Comparison of ENCODE assay signal across 8 mouse cellular contexts in the genomic region with DNA sequence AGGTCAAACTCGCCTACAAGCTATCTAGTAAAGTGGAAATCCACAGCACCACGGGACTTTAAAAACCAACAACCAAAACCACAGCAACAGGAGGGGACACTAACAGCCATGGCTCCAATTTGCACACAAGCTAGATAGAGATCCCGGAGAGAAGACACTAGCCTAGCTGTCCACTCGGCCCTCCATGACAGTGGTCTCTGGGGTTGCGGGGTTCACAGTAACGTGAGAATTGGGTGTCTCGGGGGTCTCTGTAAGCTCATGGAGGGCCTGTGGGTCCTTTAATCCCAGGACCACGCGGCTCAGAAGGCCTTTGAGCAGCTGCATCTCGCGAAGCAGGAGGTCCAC. TPM values are rescaled to one million over a fixed set of nuclear protein-coding genes. Genes with fewer than 3 reads are reported as not detected.
DNase-seq lines count a peak whose midpoint lies in the region; ATAC-seq and TF ChIP-seq lines count a peak whose summit lies in the region.

No protein-coding gene starts in this region.

- no peak for TF ChIP-seq EP300 in stomach, postnatal 0 days (optimal IDR thresholded peaks at IDR 0.05)

- no peaks in the 10 kb centered on the region for H3K36me3 ChIP-seq in liver, embryonic 12.5 days
- no peaks in the 10 kb centered on the region for H3K36me3 ChIP-seq in stomach, postnatal 0 days (ENCODE audit: control insufficient read depth, insufficient read depth, low read length)

- no peak for ATAC-seq in liver, embryonic 12.5 days
- no peak for ATAC-seq in stomach, postnatal 0 days (ENCODE audit: low FRiP score, low TSS enrichment)

- peak; percentile 8 for DNase-seq in embryo, embryonic 10 days (ENCODE audit: low spot score)
- DNase-seq in embryo, embryonic 10.5 days (ENCODE audit: low spot score) = no peak
- peak; percentile 8 for DNase-seq in right cerebral cortex, postnatal 25 days
- no peak for DNase-seq in right cerebral cortex, postnatal 10 days (ENCODE audit: low spot score in 2 of 2)
- DNase-seq in stomach, postnatal 0 days (ENCODE audit: low spot score) = no peak
- no peak for DNase-seq in natural killer cell, adult 2 months (ENCODE audit: low spot score in 2 of 2)
- no peak for DNase-seq in kidney, adult 8-10 months

- H3K4me2 ChIP-seq in liver, embryonic 12.5 days = peak overlapping the region; percentile 67
- H3K4me2 ChIP-seq in stomach, postnatal 0 days (replicated peaks; ENCODE audit: low read depth) = peak overlapping the region; percentile 67

- H3K27me3 ChIP-seq in liver, embryonic 12.5 days (replicated peaks) = peaks cover 85% of the 10 kb centered on the region
- peaks cover 5% of the 10 kb centered on the region; the same call in 1 of the 2 replicates for H3K27me3 ChIP-seq in stomach, postnatal 0 days (ENCODE audit: control insufficient read depth, insufficient read depth, low read length)

- no peak overlapping the region for H3K9ac ChIP-seq in liver, embryonic 12.5 days
- H3K9ac ChIP-seq in stomach, postnatal 0 days (ENCODE audit: low read length) = no peak overlapping the region

- peak overlapping the region; percentile 46 for H3K4me3 ChIP-seq in liver, embryonic 12.5 days
- H3K4me3 ChIP-seq in stomach, postnatal 0 days (ENCODE audit: low read depth, low read length) = peak overlapping the region; percentile 39

- no peak overlapping the region for H3K27ac ChIP-seq in liver, embryonic 12.5 days
- no peak overlapping the region for H3K27ac ChIP-seq in stomach, postnatal 0 days (replicated peaks)

- no peak for TF ChIP-seq CTCF in stomach, postnatal 0 days (IDR thresholded peaks at IDR 0.05; ENCODE audit: low read depth)

- H3K9me3 ChIP-seq in liver, embryonic 12.5 days (replicated peaks) = no peaks in the 10 kb centered on the region
- no peaks in the 10 kb centered on the region for H3K9me3 ChIP-seq in stomach, postnatal 0 days (ENCODE audit: control insufficient read depth, low read length)

- WGBS in liver, embryonic 12.5 days (ENCODE audit: insufficient replicate concordance) = 30% methylated on average over 11 of the region's 11 CpGs
- WGBS in stomach, postnatal 0 days = 26% methylated on average over 11 of the region's 11 CpGs

- peaks cover 16% of the 10 kb centered on the region for H3K4me1 ChIP-seq in liver, embryonic 12.5 days
- 0 out of 2 replicates have a peak, but pooled peaks cover 3% of the 10 kb centered on the region for H3K4me1 ChIP-seq in stomach, postnatal 0 days (replicated peaks; ENCODE audit: control insufficient read depth, insufficient read depth)

RNA-seq across cellular contexts. Expression of gene Fcrlb, which starts 5.7 kb away (rescaled TPM):
- 0.10 and 0.13 TPM in 2 replicates for polyA plus RNA-seq in liver, embryonic 12.5 days (2016; fragmentation: Nextera tagmentation; extraction: Ambion mirVana)
- polyA plus RNA-seq in stomach, postnatal 0 days (2015; fragmentation: Nextera tagmentation; extraction: Ambion mirVana) = 0.10 and 0.12 TPM in 2 replicates

RNA-seq across cellular contexts. Expression of gene Fcrla, which starts 20.3 kb away (rescaled TPM):
- 0.21 and 0.23 TPM in 2 replicates for polyA plus RNA-seq in liver, embryonic 12.5 days (2016; fragmentation: Nextera tagmentation; extraction: Ambion mirVana)
- 0.29 and 0.38 TPM in 2 replicates for polyA plus RNA-seq in stomach, postnatal 0 days (2015; fragmentation: Nextera tagmentation; extraction: Ambion mirVana)

RNA-seq across cellular contexts. Expression of gene Dusp12, which starts 21.7 kb away (rescaled TPM):
- 25.7 and 27.3 TPM in 2 replicates for polyA plus RNA-seq in liver, embryonic 12.5 days (2016; fragmentation: Nextera tagmentation; extraction: Ambion mirVana)
- polyA plus RNA-seq in stomach, postnatal 0 days (2015; fragmentation: Nextera tagmentation; extraction: Ambion mirVana) = 23.8 and 23.9 TPM in 2 replicates

RNA-seq across cellular contexts. Expression of gene Gm26620, which starts 22.2 kb away (rescaled TPM):
- polyA plus RNA-seq in liver, embryonic 12.5 days (2016; fragmentation: Nextera tagmentation; extraction: Ambion mirVana) = 0.46 and 0.50 TPM in 2 replicates
- polyA plus RNA-seq in stomach, postnatal 0 days (2015; fragmentation: Nextera tagmentation; extraction: Ambion mirVana) = 0.67 and 1.4 TPM in 2 replicates

RNA-seq across cellular contexts. Expression of gene Atf6, which starts 39.5 kb away (rescaled TPM):
- 9.6 and 10.6 TPM in 2 replicates for polyA plus RNA-seq in liver, embryonic 12.5 days (2016; fragmentation: Nextera tagmentation; extraction: Ambion mirVana)
- polyA plus RNA-seq in stomach, postnatal 0 days (2015; fragmentation: Nextera tagmentation; extraction: Ambion mirVana) = 5.6 and 6.2 TPM in 2 replicates

Comparison
In these comparisons a context has a peak if more than half of its experiments do, and no peak if none do; other contexts are left out.
1. DNase-seq: peak in embryo, embryonic 10 days (single experiment) and right cerebral cortex, postnatal 25 days (single experiment); none in embryo, embryonic 10.5 days (single experiment), right cerebral cortex, postnatal 10 days (0 of 2), stomach, postnatal 0 days (single experiment), natural killer cell, adult 2 months (0 of 2) and kidney, adult 8-10 months (0 of 2).